Mouse (Mus musculus) stomach, adult 2 months (tissue): ENCODE results near the gene Slc27a1. TPM values are rescaled to one million over a fixed set of nuclear protein-coding genes. Genes with fewer than 3 reads are reported as not detected.

Experiments
- polyA plus RNA-seq: library from polyadenylated mRNA; depleted of rRNA; stranded (reverse); fragments of >200 nt; gene quantifications from 2 replicates; pipeline ENCODE4 v1.2.3, GENCODE M21; 2012; rRNA removed

The Slc27a1 gene
- polyA plus RNA-seq = 44.1 and 45.9 TPM in 2 replicates

GRCm38 (mm10) chr8:71568387-71568937, at the start of gene Slc27a1:
Gene Slc27a1, plus strand, starts transcription at chr8:71568882.

DNA sequence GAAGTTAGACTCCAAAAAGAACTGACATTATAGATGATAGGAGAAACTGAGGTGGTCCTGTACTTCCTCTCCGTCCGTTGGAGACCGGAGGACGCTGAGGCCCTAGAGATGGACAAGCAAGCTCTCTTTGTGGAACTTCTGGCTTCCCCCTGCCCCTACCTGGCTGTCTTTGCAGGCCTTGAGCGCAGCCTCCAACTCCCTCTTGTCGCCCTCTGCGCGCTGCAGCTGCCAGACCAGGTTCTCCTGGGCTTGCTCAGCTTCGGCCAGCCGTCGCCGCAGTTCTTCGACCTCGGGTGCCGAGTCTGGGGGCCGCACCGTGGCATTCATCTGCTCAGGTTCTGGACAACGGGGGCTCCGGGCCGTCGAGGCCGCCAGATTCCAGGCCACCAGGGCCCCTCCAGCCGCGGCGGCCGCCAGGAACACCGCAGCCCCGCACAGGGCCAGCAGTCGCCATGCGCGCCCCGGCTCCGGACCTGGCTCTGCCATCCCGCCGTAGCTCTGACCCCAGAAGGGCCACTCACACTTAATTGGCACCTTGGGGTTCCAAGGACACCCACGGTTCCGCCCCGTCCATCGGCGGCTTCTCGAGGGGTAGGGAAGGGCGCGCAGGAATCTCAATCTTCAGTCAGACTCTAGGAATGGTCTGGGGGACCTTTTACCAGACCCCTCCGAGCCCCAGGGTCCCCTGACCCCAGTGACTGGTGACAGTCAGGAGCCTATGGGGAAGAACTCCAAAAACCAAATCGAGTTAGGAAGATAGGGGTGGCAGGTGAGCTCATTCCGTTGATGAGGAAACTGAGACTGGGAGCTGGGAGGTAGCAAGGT, 43.2 kb upstream of the Slc27a1 start, which contains the start of gene Ccdc194:
Gene Ccdc194, minus strand, starts transcription at position 486 of the 825 bp plus-strand sequence.

GRCm38 (mm10) chr8:71537028-71537867, 31.4 kb upstream of the Slc27a1 start, which contains the start of gene Bst2:
Gene Bst2, minus strand, starts transcription at chr8:71537456.

GRCm38 (mm10) chr8:71542632-71543343, 25.9 kb upstream of the Slc27a1 start, which contains the start of gene Mvb12a:
Gene Mvb12a, plus strand, starts transcription at chr8:71542922.

GRCm38 (mm10) chr8:71558071-71558957, 10.4 kb upstream of the Slc27a1 start, which contains the start of gene Tmem221:
Gene Tmem221, minus strand, starts transcription at chr8:71558871.

DNA sequence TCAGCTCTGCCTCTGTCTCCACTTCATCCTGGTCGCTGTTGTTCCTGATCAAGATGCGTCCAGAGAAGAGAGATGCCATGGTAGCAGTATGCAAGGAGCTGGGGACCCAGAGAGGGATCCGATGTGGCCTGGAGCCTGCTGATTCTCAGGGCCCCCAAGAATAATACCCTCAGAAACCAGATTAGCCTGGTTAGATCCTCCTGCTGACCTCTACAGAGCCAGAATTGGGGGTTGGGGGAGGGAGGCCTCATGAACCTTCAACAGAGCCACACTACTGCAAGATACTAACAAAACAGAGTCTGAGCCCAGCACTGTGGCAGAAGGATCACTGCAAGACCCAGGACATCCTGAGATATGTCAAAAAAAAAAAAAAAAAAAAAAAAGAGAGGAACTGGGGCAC, 2.2 kb upstream of the Slc27a1 start, which contains the start of gene Nxnl1:
Gene Nxnl1, minus strand, starts transcription at position 101 of the 400 bp plus-strand sequence.

GRCm38 (mm10) chr8:71591471-71592373, 23.0 kb downstream of the Slc27a1 start, which contains the start of gene Pgls:
Gene Pgls, plus strand, starts transcription at chr8:71592176.

DNA sequence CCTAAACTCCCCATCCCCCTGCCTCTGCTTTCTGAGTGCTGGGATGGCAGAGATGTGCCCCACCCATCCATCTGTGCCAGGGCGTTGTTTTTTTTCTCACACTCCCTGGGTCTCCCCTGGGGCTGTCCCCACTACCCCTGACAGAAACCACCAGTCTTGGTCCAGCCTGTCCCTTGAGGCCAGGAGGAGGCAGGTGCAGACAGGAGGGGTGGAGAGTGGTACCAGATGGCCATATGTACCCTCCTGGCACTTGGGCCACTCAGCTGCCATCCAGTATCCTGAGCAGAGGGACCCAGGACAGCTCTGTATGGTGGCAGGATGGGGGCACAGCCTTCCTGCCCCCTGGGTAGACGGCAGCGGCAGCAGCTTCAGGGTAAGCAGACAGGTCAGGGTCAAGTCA, 28.8 kb downstream of the Slc27a1 start, which contains the start of gene Fam129c:
Gene Fam129c, plus strand, starts transcription at position 198 of the 400 bp plus-strand sequence.

GRCm38 (mm10) chr8:71610822-71611651, 42.4 kb downstream of the Slc27a1 start, which contains the start of gene Colgalt1:
Gene Colgalt1, plus strand, starts transcription at chr8:71610998.

Other genes starting within 250 kb of the Slc27a1 start
- 31.4 and 31.5 TPM in 2 replicates for gene Use1, start 202.0 kb upstream of the Slc27a1 start, polyA plus RNA-seq
- gene Ocel1, start 197.6 kb upstream of the Slc27a1 start, polyA plus RNA-seq = 16.8 and 18.4 TPM in 2 replicates
- 162 and 384 TPM in 2 replicates for gene Nr2f6, start 186.9 kb upstream of the Slc27a1 start, polyA plus RNA-seq
- gene Ushbp1, start 173.1 kb upstream of the Slc27a1 start, polyA plus RNA-seq = 8.7 and 12.0 TPM in 2 replicates
- 54.0 and 63.5 TPM in 2 replicates for gene Babam1, start 172.0 kb upstream of the Slc27a1 start, polyA plus RNA-seq
- 5.4 and 7.1 TPM in 2 replicates for gene Ankle1, start 162.9 kb upstream of the Slc27a1 start, polyA plus RNA-seq
- 17.5 and 35.4 TPM in 2 replicates for gene Abhd8, start 105.2 kb upstream of the Slc27a1 start, polyA plus RNA-seq
- gene Mrpl34, start 103.9 kb upstream of the Slc27a1 start, polyA plus RNA-seq = 88.5 and 151 TPM in 2 replicates
- gene Dda1, start 99.7 kb upstream of the Slc27a1 start, polyA plus RNA-seq = 58.8 and 59.1 TPM in 2 replicates
- 16.2 and 28.7 TPM in 2 replicates for gene Ano8, start 82.9 kb upstream of the Slc27a1 start, polyA plus RNA-seq
- gene Gtpbp3, start 80.8 kb upstream of the Slc27a1 start, polyA plus RNA-seq = 23.1 and 27.9 TPM in 2 replicates
- 259 and 270 TPM in 2 replicates for gene Plvap, start 57.1 kb upstream of the Slc27a1 start, polyA plus RNA-seq
- gene Ccdc194, start 43.2 kb upstream of the Slc27a1 start, polyA plus RNA-seq = 0.08 TPM in 1 of 2 replicates, not detected in the other
- gene Bst2, start 31.4 kb upstream of the Slc27a1 start, polyA plus RNA-seq = 80.5 and 110 TPM in 2 replicates
- 119 and 201 TPM in 2 replicates for gene Mvb12a, start 26.0 kb upstream of the Slc27a1 start, polyA plus RNA-seq
- gene Tmem221, start 10.0 kb upstream of the Slc27a1 start, polyA plus RNA-seq = 0.63 and 1.4 TPM in 2 replicates
- gene Nxnl1, start 2.3 kb upstream of the Slc27a1 start, polyA plus RNA-seq = not detected in 2 replicates
- 114 and 270 TPM in 2 replicates for gene Pgls, start 23.3 kb downstream of the Slc27a1 start, polyA plus RNA-seq
- gene Fam129c, start 28.8 kb downstream of the Slc27a1 start, polyA plus RNA-seq = 0.95 and 2.5 TPM in 2 replicates
- 35.6 and 56.1 TPM in 2 replicates for gene Colgalt1, start 42.1 kb downstream of the Slc27a1 start, polyA plus RNA-seq
- gene Unc13a, start 102.9 kb downstream of the Slc27a1 start, polyA plus RNA-seq = 0.66 and 1.4 TPM in 2 replicates
- 9.1 and 9.5 TPM in 2 replicates for gene Jak3, start 107.4 kb downstream of the Slc27a1 start, polyA plus RNA-seq
- 12.5 and 12.8 TPM in 2 replicates for gene Insl3, start 120.3 kb downstream of the Slc27a1 start, polyA plus RNA-seq
- gene B3gnt3, start 132.9 kb downstream of the Slc27a1 start, polyA plus RNA-seq = 89.2 and 150 TPM in 2 replicates
- 37.7 and 57.6 TPM in 2 replicates for gene Fcho1, start 156.8 kb downstream of the Slc27a1 start, polyA plus RNA-seq